Mouse (Mus musculus) brain, embryonic 14.5 days (tissue): ENCODE measurements around the gene Pgr15l. TPM values are rescaled to one million over a fixed set of nuclear protein-coding genes. Genes with fewer than 3 reads are reported as not detected.

Experiments
- DNase-seq: peaks from one replicate; pipeline ENCODE4 v3.0.0-alpha.2; 2011; ENCODE audit warnings: low read depth
- CTCF ChIP-seq: fragments of 200-500 bp; IDR thresholded peaks from 2 replicates; pipeline ENCODE4 v1.5.1; 2012; ENCODE audit warnings: inconsistent platforms, mild to moderate bottlenecking, moderate library complexity, borderline replicate concordance; ENCODE audit not compliant: insufficient read depth, insufficient read length; ENCODE audit errors: extremely low read depth
- POLR2A ChIP-seq: fragments of 200-500 bp; IDR thresholded peaks from 2 replicates; pipeline ENCODE4 v1.6.1; 2012; ENCODE audit warnings: mild to moderate bottlenecking, inconsistent platforms, borderline replicate concordance; ENCODE audit not compliant: poor library complexity, insufficient read depth, insufficient read length, severe bottlenecking; ENCODE audit errors: extremely low read depth
- polyA plus RNA-seq: library from polyadenylated mRNA; depleted of rRNA; stranded (reverse); fragments of >200 nt; gene quantifications from 2 replicates; pipeline ENCODE4 v1.2.3, GENCODE M21; 2012; rRNA removed

Gene Pgr15l
- 0.06 and 0.11 TPM in 2 replicates for polyA plus RNA-seq

DNA sequence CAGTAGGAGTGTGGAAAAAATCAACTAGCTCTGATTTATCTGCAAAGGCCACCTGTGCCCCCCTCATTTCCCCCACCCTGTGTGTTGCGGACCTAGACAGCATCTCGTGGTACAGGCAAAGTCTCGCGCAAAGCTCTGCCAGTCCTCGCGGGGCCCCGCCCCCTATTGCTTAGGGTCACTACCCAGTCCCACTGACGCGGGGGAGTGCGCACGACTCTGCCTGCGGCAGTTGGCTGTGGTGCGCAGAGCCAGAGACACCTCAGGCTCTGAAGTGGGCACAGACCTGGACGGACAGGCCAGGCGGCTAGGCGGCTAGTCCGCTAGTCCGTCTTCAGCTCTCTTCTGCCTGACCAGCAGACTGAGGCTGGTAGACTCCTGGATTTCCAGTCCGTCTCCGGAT, at the start of gene Pgr15l:
Gene Pgr15l (plus strand): TSS at position 228 of the 400 bp plus-strand sequence.
- peak; percentile 12 for DNase-seq
- TF ChIP-seq POLR2A (no peak), CTCF (no peak)

GRCm38 (mm10) chrX:97027540-97027939, 44.9 kb upstream of the Pgr15l start:
- TF ChIP-seq CTCF (no peak), POLR2A (no peak)
- no peak for DNase-seq

DNA sequence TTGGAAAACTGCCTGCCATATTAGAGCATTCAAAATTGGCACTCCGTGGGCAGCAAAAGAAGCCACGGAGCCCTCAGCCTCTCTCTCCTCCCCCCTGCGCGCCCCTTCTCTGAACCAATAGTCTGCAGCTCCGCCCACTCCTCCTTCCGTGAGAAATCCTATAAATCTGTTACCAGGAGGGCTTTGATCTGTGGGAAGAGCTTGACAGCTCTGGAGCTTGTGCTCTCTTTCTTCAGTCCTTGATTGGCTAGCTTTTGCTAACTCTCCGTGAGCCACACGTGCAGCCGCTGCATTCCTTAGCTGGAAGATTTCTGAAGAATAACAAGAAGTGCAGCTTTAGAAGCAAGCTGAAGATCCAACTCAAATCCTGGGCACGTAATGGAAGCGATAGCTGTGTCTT, 2.6 kb upstream of the Pgr15l start:
- TF ChIP-seq CTCF (no peak), POLR2A (no peak)
- peak; percentile 85 for DNase-seq
